Mouse (Mus musculus): ENCODE measurements around the gene 2310057N15Rik. TPM values are rescaled to one million over a fixed set of nuclear protein-coding genes. Genes with fewer than 3 reads are reported as not detected.
"Not testable (repeated sequence)": the region's sequence is repeated elsewhere in the genome, so short reads cannot be mapped to it uniquely, and the experiment has no call there.

The 2310057N15Rik gene
- not detected for polyA plus RNA-seq (2012; fragmentation: generic; extraction: Trizol)
- long read RNA-seq, experiment 1 = 0 reads
- long read RNA-seq, experiment 2 = 0 reads

DNA sequence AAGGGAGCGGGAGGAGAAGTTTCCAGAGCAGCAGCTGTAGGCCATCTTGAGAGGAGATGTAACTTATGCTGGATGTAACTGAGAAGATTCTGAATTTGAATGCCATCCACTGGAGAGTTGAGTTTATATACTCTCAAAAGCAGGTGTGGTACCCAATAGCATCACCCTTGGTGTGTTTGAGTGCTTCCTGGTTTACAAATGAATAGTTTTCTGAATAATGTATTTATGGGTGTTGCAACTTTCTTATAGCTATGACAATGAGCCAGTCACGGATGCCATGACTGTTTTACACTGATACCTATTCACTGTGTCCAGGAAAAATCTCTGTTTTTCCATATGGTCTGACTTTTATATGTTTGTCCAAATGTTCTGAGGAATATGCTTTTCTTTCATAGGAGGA is at the start of gene 2310057N15Rik:
2310057N15Rik (minus strand) TSS at position 101 of the 400 bp plus-strand sequence.
- no peaks in the 10 kb centered on the region for H3K36me3 ChIP-seq (ENCODE audit: control insufficient read depth, insufficient read depth)
- TF ChIP-seq CTCF (IDR thresholded peaks at IDR 0.05; ENCODE audit: control insufficient read depth, insufficient read depth, insufficient read length) (no peak), CEBPB (IDR thresholded peaks at IDR 0.05; ENCODE audit: low read depth) (no peak), MAX (IDR thresholded peaks at IDR 0.05) (no peak), MYOG (IDR thresholded peaks at IDR 0.05; ENCODE audit: control insufficient read depth, extremely low read depth, insufficient read length) (no peak), USF1 (IDR thresholded peaks at IDR 0.05; ENCODE audit: low read depth) (no peak)
- no peaks in the 10 kb centered on the region for H3K79me2 ChIP-seq (ENCODE audit: control insufficient read depth, insufficient read depth)
- H3ac ChIP-seq (ENCODE audit: control insufficient read depth, insufficient read length, low read depth) = no peak within 1 kb of the TSS
- H3K4me3 ChIP-seq (ENCODE audit: insufficient read depth, poor library complexity, severe bottlenecking) = no peak within 1 kb of the TSS
- H3K79me3 ChIP-seq (ENCODE audit: low read depth) = no peaks in the 10 kb centered on the region
- H3K27me3 ChIP-seq (ENCODE audit: control insufficient read depth, insufficient read depth, insufficient read length) = no peaks in the 10 kb centered on the region

DNA sequence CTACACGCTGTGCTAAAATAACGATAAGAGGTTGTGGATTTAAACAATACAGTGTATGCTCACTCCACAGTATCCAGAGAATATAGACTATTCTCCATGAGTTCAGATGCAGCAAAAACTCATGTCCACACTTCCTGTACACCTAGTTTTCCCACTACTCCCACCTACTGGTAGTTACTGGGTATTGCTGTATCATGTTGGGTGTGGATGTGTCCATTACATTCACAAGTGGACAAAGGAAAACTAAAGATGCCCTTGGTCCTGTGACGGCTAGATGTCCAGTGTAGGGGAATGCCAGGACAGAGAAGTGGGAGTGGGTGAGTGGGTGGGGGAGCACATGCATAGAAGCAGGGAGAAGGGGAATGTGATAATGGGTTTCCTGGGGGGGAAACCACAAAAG is 49.7 kb upstream of the 2310057N15Rik start:
- Histone ChIP-seq H3K79me2 (ENCODE audit: control insufficient read depth, insufficient read depth) (no peaks in the 10 kb centered on the region), H3K79me3 (ENCODE audit: low read depth) (no peaks in the 10 kb centered on the region), H3ac (ENCODE audit: control insufficient read depth, insufficient read length, low read depth) (no peak overlapping the region), H3K36me3 (ENCODE audit: control insufficient read depth, insufficient read depth) (no peaks in the 10 kb centered on the region), H3K27me3 (ENCODE audit: control insufficient read depth, insufficient read depth, insufficient read length) (no peaks in the 10 kb centered on the region), H3K4me3 (ENCODE audit: insufficient read depth, poor library complexity, severe bottlenecking) (no peak overlapping the region)
- TF ChIP-seq FOSL1 (IDR thresholded peaks at IDR 0.05; ENCODE audit: insufficient read depth, low read length, poor library complexity, severe bottlenecking) = no peak
- TF ChIP-seq MYOG (IDR thresholded peaks at IDR 0.05; ENCODE audit: control insufficient read depth, extremely low read depth, insufficient read length) = no peak
- no peak for TF ChIP-seq CTCF (IDR thresholded peaks at IDR 0.05; ENCODE audit: control insufficient read depth, insufficient read depth, insufficient read length)
- no peak for TF ChIP-seq MYOD1 (IDR thresholded peaks at IDR 0.05; ENCODE audit: control insufficient read depth, insufficient read length, low read depth)
- no peak for TF ChIP-seq CEBPB (IDR thresholded peaks at IDR 0.05; ENCODE audit: low read depth)
- TF ChIP-seq MAX (IDR thresholded peaks at IDR 0.05) = no peak
- no peak for TF ChIP-seq USF1 (IDR thresholded peaks at IDR 0.05; ENCODE audit: low read depth)

DNA sequence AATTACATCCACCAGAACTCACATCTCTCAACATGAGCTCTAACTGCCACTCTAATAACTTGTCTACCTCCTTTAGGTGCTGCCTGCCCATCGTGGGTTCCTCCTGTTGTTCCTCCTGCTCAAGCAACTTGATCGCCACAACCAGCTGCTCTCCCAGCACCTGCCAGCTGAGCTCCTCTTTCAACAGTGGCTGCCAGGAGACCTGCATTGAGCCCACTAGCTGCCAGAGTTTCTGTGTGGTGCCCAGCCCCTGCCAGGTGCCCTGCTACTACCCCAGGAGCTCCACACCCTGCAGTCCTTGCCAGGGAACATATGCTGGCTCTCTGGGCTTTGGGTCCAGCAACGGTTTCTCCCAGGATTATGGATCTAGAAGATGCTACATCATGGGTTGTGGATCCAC is 46.1 kb upstream of the 2310057N15Rik start, which contains the start of gene Krtap15:
Krtap15 (plus strand) TSS at position 150 of the 400 bp plus-strand sequence.
- Histone ChIP-seq H3K36me3 (ENCODE audit: control insufficient read depth, insufficient read depth) (no peaks in the 10 kb centered on the region), H3K79me3 (ENCODE audit: low read depth) (no peaks in the 10 kb centered on the region), H3K4me3 (ENCODE audit: insufficient read depth, poor library complexity, severe bottlenecking) (no peak within 1 kb of the TSS), H3K79me2 (ENCODE audit: control insufficient read depth, insufficient read depth) (no peaks in the 10 kb centered on the region), H3ac (ENCODE audit: control insufficient read depth, insufficient read length, low read depth) (no peak within 1 kb of the TSS), H3K27me3 (ENCODE audit: control insufficient read depth, insufficient read depth, insufficient read length) (no peaks in the 10 kb centered on the region)
- no peak for TF ChIP-seq FOSL1 (IDR thresholded peaks at IDR 0.05; ENCODE audit: insufficient read depth, low read length, poor library complexity, severe bottlenecking)
- TF ChIP-seq MYOG (IDR thresholded peaks at IDR 0.05; ENCODE audit: control insufficient read depth, extremely low read depth, insufficient read length) = no peak
- TF ChIP-seq MYOD1 (IDR thresholded peaks at IDR 0.05; ENCODE audit: control insufficient read depth, insufficient read length, low read depth) = no peak
- no peak for TF ChIP-seq USF1 (IDR thresholded peaks at IDR 0.05; ENCODE audit: low read depth)
- TF ChIP-seq MAX (IDR thresholded peaks at IDR 0.05) = no peak

DNA sequence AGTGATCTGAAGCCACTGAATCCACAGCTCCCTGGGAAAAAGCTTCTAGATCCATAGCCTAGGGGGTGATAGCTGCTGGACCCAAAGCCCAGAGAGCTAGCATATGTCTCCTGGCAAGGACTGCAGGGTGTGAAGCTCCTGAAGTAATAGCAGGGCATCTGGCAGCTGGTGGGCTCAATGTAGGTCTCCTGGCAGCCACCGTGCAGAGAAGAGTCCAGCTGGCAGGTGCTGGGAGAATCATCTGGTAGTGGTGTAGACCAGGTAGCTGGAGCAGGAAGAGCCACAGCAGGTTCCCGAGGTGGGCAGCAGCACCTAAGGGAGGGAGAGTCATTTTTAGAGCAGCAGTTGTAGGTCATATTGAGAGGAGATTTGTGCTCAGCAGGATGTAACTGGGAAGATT is 37.8 kb upstream of the 2310057N15Rik start, which contains the start of gene Gm20741:
Gm20741 (minus strand) TSS at position 394 of the 400 bp plus-strand sequence.
- TF ChIP-seq USF1 (IDR thresholded peaks at IDR 0.05; ENCODE audit: low read depth) (no peak), CTCF (IDR thresholded peaks at IDR 0.05; ENCODE audit: control insufficient read depth, insufficient read depth, insufficient read length) (no peak), FOSL1 (IDR thresholded peaks at IDR 0.05; ENCODE audit: insufficient read depth, low read length, poor library complexity, severe bottlenecking) (no peak), MYOG (IDR thresholded peaks at IDR 0.05; ENCODE audit: control insufficient read depth, extremely low read depth, insufficient read length) (no peak), CEBPB (IDR thresholded peaks at IDR 0.05; ENCODE audit: low read depth) (no peak), MYOD1 (IDR thresholded peaks at IDR 0.05; ENCODE audit: control insufficient read depth, insufficient read length, low read depth) (no peak), MAX (IDR thresholded peaks at IDR 0.05) (no peak)
- Histone ChIP-seq H3K27me3 (ENCODE audit: control insufficient read depth, insufficient read depth, insufficient read length) (no peaks in the 10 kb centered on the region), H3K79me2 (ENCODE audit: control insufficient read depth, insufficient read depth) (no peaks in the 10 kb centered on the region), H3K4me3 (ENCODE audit: insufficient read depth, poor library complexity, severe bottlenecking) (no peak within 1 kb of the TSS), H3K79me3 (ENCODE audit: low read depth) (no peaks in the 10 kb centered on the region), H3K36me3 (ENCODE audit: control insufficient read depth, insufficient read depth) (no peaks in the 10 kb centered on the region), H3ac (ENCODE audit: control insufficient read depth, insufficient read length, low read depth) (no peak within 1 kb of the TSS)

DNA sequence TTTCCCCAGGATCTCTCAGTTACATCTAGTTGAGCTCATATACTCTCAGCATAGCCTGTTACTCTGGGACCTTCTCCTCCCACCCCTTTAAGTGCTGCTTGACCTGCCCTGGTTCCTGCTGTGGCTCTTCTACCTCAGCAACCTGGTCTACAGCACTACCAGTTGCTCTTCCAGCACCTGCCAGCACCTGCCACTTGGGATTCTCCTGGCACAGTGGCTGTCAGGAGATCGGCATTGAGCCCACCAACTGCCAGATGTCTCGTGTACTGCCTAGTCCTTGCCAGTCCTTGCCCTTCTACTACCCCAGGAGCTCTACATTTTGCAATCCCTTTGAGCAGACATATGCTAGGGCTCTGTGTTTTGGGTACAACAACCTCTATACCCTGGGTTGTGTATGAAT is 12.8 kb upstream of the 2310057N15Rik start:
- no peak for TF ChIP-seq MYOG (IDR thresholded peaks at IDR 0.05; ENCODE audit: control insufficient read depth, extremely low read depth, insufficient read length)
- TF ChIP-seq CEBPB (IDR thresholded peaks at IDR 0.05; ENCODE audit: low read depth) = no peak
- no peak for TF ChIP-seq USF1 (IDR thresholded peaks at IDR 0.05; ENCODE audit: low read depth)
- no peaks in the 10 kb centered on the region for H3K79me3 ChIP-seq (ENCODE audit: low read depth)

DNA sequence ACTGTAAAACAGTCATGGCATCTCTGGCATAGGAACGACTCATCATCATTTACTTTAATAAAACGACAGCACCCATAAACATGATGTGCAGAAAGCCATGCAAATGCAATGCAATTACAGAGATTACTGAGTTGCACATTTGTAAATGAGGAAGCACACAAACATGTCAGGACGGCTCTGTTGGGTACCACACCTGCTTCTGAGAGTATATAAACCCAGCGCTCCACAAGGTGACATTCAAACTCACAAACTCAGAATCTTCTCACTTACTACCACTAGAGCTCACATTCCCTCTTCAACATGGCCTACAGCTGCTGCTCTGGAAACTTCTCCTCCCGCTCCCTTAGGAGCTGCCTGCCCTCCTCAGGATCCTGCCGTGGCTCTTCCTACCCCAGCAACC is 3.6 kb upstream of the 2310057N15Rik start, which contains the start of gene Gm5965:
Gm5965 (plus strand) TSS at position 301 of the 400 bp plus-strand sequence.
- no peaks in the 10 kb centered on the region for H3K79me3 ChIP-seq (ENCODE audit: low read depth)
- H3K27me3 ChIP-seq (ENCODE audit: control insufficient read depth, insufficient read depth, insufficient read length) = no peaks in the 10 kb centered on the region
- TF ChIP-seq USF1 (IDR thresholded peaks at IDR 0.05; ENCODE audit: low read depth) (no peak), CTCF (IDR thresholded peaks at IDR 0.05; ENCODE audit: control insufficient read depth, insufficient read depth, insufficient read length) (no peak), CEBPB (IDR thresholded peaks at IDR 0.05; ENCODE audit: low read depth) (no peak), MYOD1 (IDR thresholded peaks at IDR 0.05; ENCODE audit: control insufficient read depth, insufficient read length, low read depth) (no peak), MAX (IDR thresholded peaks at IDR 0.05) (no peak), MYOG (IDR thresholded peaks at IDR 0.05; ENCODE audit: control insufficient read depth, extremely low read depth, insufficient read length) (no peak), FOSL1 (IDR thresholded peaks at IDR 0.05; ENCODE audit: insufficient read depth, low read length, poor library complexity, severe bottlenecking) (no peak)
- H3K4me3 ChIP-seq (ENCODE audit: insufficient read depth, poor library complexity, severe bottlenecking) = no peak within 1 kb of the TSS
- no peaks in the 10 kb centered on the region for H3K79me2 ChIP-seq (ENCODE audit: control insufficient read depth, insufficient read depth)
- no peak within 1 kb of the TSS for H3ac ChIP-seq (ENCODE audit: control insufficient read depth, insufficient read length, low read depth)
- H3K36me3 ChIP-seq (ENCODE audit: control insufficient read depth, insufficient read depth) = no peaks in the 10 kb centered on the region

More for the DNA sequence above, 12.8 kb upstream of the 2310057N15Rik start:
- no peaks in the 10 kb centered on the region for H3K27me3 ChIP-seq (ENCODE audit: control insufficient read depth, insufficient read depth, insufficient read length)
- no peaks in the 10 kb centered on the region for H3K79me2 ChIP-seq (ENCODE audit: control insufficient read depth, insufficient read depth)
- no peaks in the 10 kb centered on the region for H3K36me3 ChIP-seq (ENCODE audit: control insufficient read depth, insufficient read depth)
- no peak overlapping the region for H3K4me3 ChIP-seq (ENCODE audit: insufficient read depth, poor library complexity, severe bottlenecking)
- no peak overlapping the region for H3ac ChIP-seq (ENCODE audit: control insufficient read depth, insufficient read length, low read depth)

DNA sequence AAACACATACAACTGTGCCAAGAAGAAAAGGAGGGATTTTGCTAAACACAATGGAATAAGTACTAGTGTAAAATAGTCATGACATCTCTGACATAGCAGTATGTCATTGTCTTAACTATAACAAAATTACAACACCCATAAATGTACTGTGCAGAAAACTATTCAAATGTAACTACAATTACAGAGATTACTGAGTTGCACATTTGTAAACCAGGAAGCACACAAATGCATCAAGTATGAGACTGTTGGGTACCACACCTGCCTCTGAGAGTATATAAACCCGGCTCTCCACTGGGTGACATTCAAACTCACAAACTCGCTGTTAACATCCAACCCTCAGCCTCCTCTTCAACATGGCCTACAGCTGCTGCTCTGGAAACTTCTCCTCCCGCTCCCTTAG is 15.5 kb downstream of the 2310057N15Rik start, which contains the start of gene 2310034C09Rik:
2310034C09Rik (plus strand) TSS at position 301 of the 400 bp plus-strand sequence.
- not testable (repeated sequence) for H3K4me3 ChIP-seq (ENCODE audit: insufficient read depth, poor library complexity, severe bottlenecking); H3K27me3 ChIP-seq (ENCODE audit: control insufficient read depth, insufficient read depth, insufficient read length); H3K36me3 ChIP-seq (ENCODE audit: control insufficient read depth, insufficient read depth); H3ac ChIP-seq (ENCODE audit: control insufficient read depth, insufficient read length, low read depth); H3K79me3 ChIP-seq (ENCODE audit: low read depth); H3K79me2 ChIP-seq (ENCODE audit: control insufficient read depth, insufficient read depth)

DNA sequence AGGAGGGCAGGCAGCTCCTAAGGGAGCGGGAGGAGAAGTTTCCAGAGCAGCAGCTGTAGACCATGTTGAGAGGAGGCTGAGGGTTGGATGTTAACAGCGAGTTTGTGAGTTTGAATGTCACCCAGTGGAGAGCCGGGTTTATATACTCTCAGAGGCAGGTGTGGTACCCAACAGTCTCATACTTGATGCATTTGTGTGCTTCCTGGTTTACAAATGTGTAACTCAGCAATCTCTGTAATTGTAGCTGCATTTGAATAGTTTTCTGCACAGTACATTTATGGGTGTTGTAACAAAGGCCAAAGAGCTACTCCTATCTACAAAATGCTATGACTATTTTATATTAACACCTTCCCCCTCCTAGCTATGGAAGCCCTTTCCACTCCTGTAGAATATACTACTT is 22.5 kb downstream of the 2310057N15Rik start, which contains the start of gene Krtap13:
Krtap13 (minus strand) TSS at position 101 of the 400 bp plus-strand sequence.
- not testable (repeated sequence) for H3K27me3 ChIP-seq (ENCODE audit: control insufficient read depth, insufficient read depth, insufficient read length); H3K4me3 ChIP-seq (ENCODE audit: insufficient read depth, poor library complexity, severe bottlenecking); H3ac ChIP-seq (ENCODE audit: control insufficient read depth, insufficient read length, low read depth); H3K79me3 ChIP-seq (ENCODE audit: low read depth); H3K36me3 ChIP-seq (ENCODE audit: control insufficient read depth, insufficient read depth); H3K79me2 ChIP-seq (ENCODE audit: control insufficient read depth, insufficient read depth)
